Mouse (Mus musculus) limb, embryonic 14.5 days (tissue): ENCODE measurements around the gene Usp8. TPM values are rescaled to one million over a fixed set of nuclear protein-coding genes. Genes with fewer than 3 reads are reported as not detected.

ENCODE experiments used
- ATAC-seq: fragments of 200-750 bp; cut with Nextera tagmentation; 2 replicates; pipeline ENCODE4 v1.8.0; 2017; ENCODE audit warnings: low read depth, moderate number of reproducible peaks, moderate TSS enrichment; ENCODE audit not compliant: low FRiP score
- DNase-seq: peaks from one replicate; pipeline ENCODE4 v3.0.0-alpha.2; 2015; ENCODE audit warnings: low spot score
- H3K27ac ChIP-seq: fragments of 300-500 bp; sonication (generic); replicated peaks from 2 replicates; pipeline ENCODE4 v1.5.1; 2014; ENCODE audit warnings: low read depth, mild to moderate bottlenecking, low read length, moderate library complexity, mixed read lengths
- H3K27me3 ChIP-seq: fragments of 300-500 bp; sonication (generic); 2 replicates; pipeline ENCODE4 v1.6.1; 2014; ENCODE audit warnings: low read length, mixed read lengths; ENCODE audit not compliant: control insufficient read depth, insufficient read depth
- H3K36me3 ChIP-seq: fragments of 300-500 bp; sonication (generic); 2 replicates; pipeline ENCODE4 v1.6.1; 2014; ENCODE audit warnings: mild to moderate bottlenecking, low read length, moderate library complexity, mixed read lengths; ENCODE audit not compliant: control insufficient read depth, insufficient read depth
- H3K4me1 ChIP-seq: fragments of 300-500 bp; sonication (generic); 2 replicates; pipeline ENCODE4 v1.6.1; 2014; ENCODE audit warnings: antibody characterized with exemption, low read length, mixed read lengths; ENCODE audit not compliant: control insufficient read depth, insufficient read depth
- H3K4me2 ChIP-seq: fragments of 300-500 bp; sonication (generic); replicated peaks from 2 replicates; pipeline ENCODE4 v1.6.1; 2014; ENCODE audit warnings: low read depth, mild to moderate bottlenecking, low read length, moderate library complexity; ENCODE audit not compliant: severe bottlenecking
- H3K4me3 ChIP-seq: fragments of 300-500 bp; sonication (generic); replicated peaks from 2 replicates; pipeline ENCODE4 v1.5.1; 2014; ENCODE audit warnings: low read length
- H3K9ac ChIP-seq: fragments of 300-500 bp; sonication (generic); 2 replicates; pipeline ENCODE4 v1.6.1; 2014; ENCODE audit warnings: mild to moderate bottlenecking, low read depth, low read length, moderate library complexity; ENCODE audit not compliant: severe bottlenecking
- H3K9me3 ChIP-seq: fragments of 300-500 bp; sonication (generic); 2 replicates; pipeline ENCODE4 v1.6.1; 2016; ENCODE audit warnings: low read length; ENCODE audit not compliant: control insufficient read depth
- POLR2A ChIP-seq: fragments of 200-500 bp; IDR thresholded peaks from 2 replicates; pipeline ENCODE4 v1.8.0; 2012; ENCODE audit warnings: inconsistent platforms, mild to moderate bottlenecking, moderate library complexity, borderline replicate concordance; ENCODE audit not compliant: insufficient read depth, insufficient read length; ENCODE audit errors: extremely low read depth
- whole genome bisulfite sequencing: fragments of 180-500 bp; shearing (Covaris S2); extraction: QIAGEN DNeasy Blood & Tissue Kit; methylation state at CpG from one replicate; pipeline ENCODE4 v1.1.7; 2014; 5-methylcytosine and 5-hydroxymethylcytosine counted together
- polyA plus RNA-seq, 2 experiments: library from polyadenylated mRNA; depleted of rRNA in 1 of 2; stranded (reverse) in 1 of 2; unstranded in 1 of 2; fragments of >200 nt; fragmentation: Nextera tagmentation in 1 of 2; extraction: Ambion mirVana in 1 of 2; gene quantifications; 2 replicates each; pipeline versions ENCODE4 v1.2.1 to v1.2.3; 2012 to 2014

Gene Usp8
- polyA plus RNA-seq, 2 experiments = 37.0 to 39.0 TPM

GRCm38 (mm10) chr2:126677366-126677765, 29.8 kb upstream of the Usp8 start:
- Histone ChIP-seq H3K4me3 (no peak overlapping the region), H3K4me2 (no peak overlapping the region), H3K27me3 (no peaks in the 10 kb centered on the region), H3K36me3 (peaks cover 6% of the 10 kb centered on the region; the same call in 1 of the 2 replicates), H3K4me1 (peaks cover 20% of the 10 kb centered on the region; the same call in 1 of the 2 replicates), H3K27ac (no peak overlapping the region), H3K9me3 (no peaks in the 10 kb centered on the region), H3K9ac (no peak overlapping the region)
- no peak for DNase-seq
- 88% methylated on average over 1 of the region's 1 CpGs for WGBS
- ATAC-seq = no peak
- TF ChIP-seq POLR2A = no peak

GRCm38 (mm10) chr2:126682333-126682732, 24.8 kb upstream of the Usp8 start:
- Histone ChIP-seq H3K36me3 (peaks cover 13% of the 10 kb centered on the region; the same call in 1 of the 2 replicates), H3K4me1 (no peaks in the 10 kb centered on the region), H3K27ac (no peak overlapping the region), H3K9ac (no peak overlapping the region), H3K4me2 (no peak overlapping the region), H3K4me3 (no peak overlapping the region), H3K9me3 (no peaks in the 10 kb centered on the region), H3K27me3 (no peaks in the 10 kb centered on the region)
- DNase-seq (no peak), ATAC-seq (no peak)
- WGBS = 54% methylated on average over 2 of the region's 2 CpGs
- TF ChIP-seq POLR2A = no peak

DNA sequence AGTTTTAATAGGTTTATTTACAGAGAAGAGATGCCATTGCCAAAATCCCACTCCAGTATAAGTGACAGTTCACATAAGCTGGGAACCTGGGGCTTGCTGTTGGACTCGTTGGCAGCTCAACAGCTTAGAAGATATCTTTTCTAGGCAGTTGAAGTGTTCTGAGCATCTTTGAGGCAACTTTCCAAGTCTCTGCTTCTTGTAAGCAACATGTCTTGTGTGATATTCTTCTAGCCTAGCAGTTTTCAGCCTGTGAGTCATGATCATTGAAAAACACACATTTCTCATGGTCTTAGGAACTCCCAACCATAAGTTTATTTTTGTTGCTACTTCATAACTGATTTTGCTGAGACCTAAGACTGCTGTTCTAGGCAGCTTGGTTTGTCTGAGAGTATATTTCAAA, 24.2 kb upstream of the Usp8 start:
- Histone ChIP-seq H3K4me1 (no peaks in the 10 kb centered on the region), H3K27me3 (no peaks in the 10 kb centered on the region), H3K27ac (no peak overlapping the region), H3K9me3 (no peaks in the 10 kb centered on the region), H3K36me3 (peaks cover 13% of the 10 kb centered on the region; the same call in 1 of the 2 replicates), H3K9ac (no peak overlapping the region), H3K4me2 (no peak overlapping the region), H3K4me3 (no peak overlapping the region)
- TF ChIP-seq POLR2A = no peak
- 95% methylated on average over 1 of the region's 1 CpGs for WGBS
- DNase-seq (no peak), ATAC-seq (no peak)

GRCm38 (mm10) chr2:126691290-126691689, 15.8 kb upstream of the Usp8 start:
- no peak for ATAC-seq
- Histone ChIP-seq H3K4me2 (no peak overlapping the region), H3K27ac (no peak overlapping the region), H3K4me3 (no peak overlapping the region), H3K4me1 (no peaks in the 10 kb centered on the region), H3K9me3 (no peaks in the 10 kb centered on the region), H3K27me3 (no peaks in the 10 kb centered on the region), H3K36me3 (no peaks in the 10 kb centered on the region), H3K9ac (no peak overlapping the region)
- no peak for DNase-seq
- TF ChIP-seq POLR2A = no peak
- WGBS = 83% methylated on average over 3 of the region's 3 CpGs

- no peak overlapping the region for H3K9ac ChIP-seq
- TF ChIP-seq POLR2A = no peak
- H3K4me3 ChIP-seq = no peak overlapping the region
- H3K27ac ChIP-seq = no peak overlapping the region
- H3K4me2 ChIP-seq = no peak overlapping the region
- no peaks in the 10 kb centered on the region for H3K36me3 ChIP-seq
- 79% methylated on average over 6 of the region's 6 CpGs for WGBS
- H3K4me1 ChIP-seq = no peaks in the 10 kb centered on the region
- no peaks in the 10 kb centered on the region for H3K27me3 ChIP-seq
- no peaks in the 10 kb centered on the region for H3K9me3 ChIP-seq
- no peak for DNase-seq
- ATAC-seq = no peak
Measured at GRCm38 (mm10) chr2:126695285-126695684, 11.8 kb upstream of the Usp8 start.

DNA sequence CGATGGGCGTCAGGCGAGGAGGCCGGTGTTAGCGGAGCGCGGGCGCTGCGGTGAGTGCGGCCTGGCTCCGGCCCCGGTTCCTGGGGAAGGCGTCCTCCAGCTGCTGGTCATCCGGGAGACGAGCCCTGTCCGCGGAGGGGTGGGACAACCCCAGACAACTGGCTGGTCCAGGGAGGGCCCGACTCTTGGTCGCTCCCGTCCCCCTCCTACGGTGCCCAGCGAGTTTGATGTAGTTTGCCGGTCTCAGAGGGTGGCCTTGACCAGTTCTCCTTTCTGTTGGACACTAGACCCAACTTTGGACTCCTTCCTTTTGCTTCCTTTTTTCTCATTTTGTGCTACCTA, 281 bp downstream of the Usp8 start:
- no peaks in the 10 kb centered on the region for H3K36me3 ChIP-seq
- peaks cover 5% of the 10 kb centered on the region; the same call in 1 of the 2 replicates for H3K4me1 ChIP-seq
- H3K27ac ChIP-seq = peak overlapping the region; percentile 75; the same call in 1 of the 2 replicates
- ATAC-seq = peak; percentile 77
- peak overlapping the region; percentile 64 for H3K4me2 ChIP-seq
- TF ChIP-seq POLR2A = no peak
- H3K4me3 ChIP-seq = peak overlapping the region; percentile 88
- peak overlapping the region; percentile 88 for H3K9ac ChIP-seq
- no peak for DNase-seq
- WGBS = 0% methylated on average over 15 of the region's 23 CpGs
- H3K27me3 ChIP-seq = no peaks in the 10 kb centered on the region
- H3K9me3 ChIP-seq = no peaks in the 10 kb centered on the region
